Mouse (Mus musculus): ENCODE measurements around the gene Steap1. TPM values are rescaled to one million over a fixed set of nuclear protein-coding genes. Genes with fewer than 3 reads are reported as not detected.

The Steap1 gene
- under 1 TPM in 1 of 2 experiments, not detected in 1; 0.51 TPM for total RNA-seq (2021)
- long read RNA-seq, experiment 1, partial matches to known transcripts = 0 of 1 reads
- long read RNA-seq, experiment 1, other reads (novel, unspliced or antisense) = 0 of 1 reads
- long read RNA-seq, experiment 2 = 0 reads

DNA sequence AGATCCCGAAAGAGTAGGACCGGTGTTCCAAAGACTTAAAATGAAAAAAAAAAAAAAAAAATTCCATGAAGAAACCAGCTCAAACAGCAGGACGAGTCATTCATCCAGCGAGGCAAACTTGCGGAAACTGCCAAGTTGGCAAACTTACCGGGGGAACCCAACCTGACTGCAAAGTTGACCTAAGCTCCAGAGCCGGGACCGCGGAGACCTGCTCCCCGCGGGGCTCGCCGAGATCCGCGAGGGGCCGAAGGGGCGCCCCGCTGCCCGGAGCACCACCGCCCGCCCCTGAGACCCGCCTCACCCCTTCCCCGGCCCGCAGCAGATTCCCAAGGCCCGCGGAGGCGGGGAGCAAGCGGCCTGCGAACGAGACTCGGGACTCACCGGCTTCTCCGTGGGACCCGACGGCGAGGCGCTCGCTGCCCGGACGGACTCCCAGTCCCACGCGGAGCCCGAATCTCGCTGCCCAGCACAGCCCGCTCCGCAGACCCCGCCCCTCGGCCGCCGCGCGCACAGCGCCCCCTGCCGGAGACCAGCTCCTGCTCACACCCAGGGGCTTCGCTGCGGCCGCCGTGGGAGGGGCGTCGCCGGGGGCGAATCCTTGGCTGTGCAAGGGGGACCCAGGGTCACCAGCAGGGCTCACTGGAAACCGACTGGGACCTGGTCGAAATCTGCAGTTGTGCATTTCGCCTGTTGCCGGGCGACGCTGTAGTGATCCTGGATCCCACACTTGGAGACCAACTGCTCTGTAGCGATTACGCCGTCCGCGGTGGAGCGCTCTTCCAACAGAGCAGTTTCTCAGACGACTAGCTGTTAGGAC lies at the start of gene Steap1:
Gene Steap1 (minus strand): TSS at position 461 of the 817 bp plus-strand sequence.
- DNase-seq (ENCODE audit: low spot score in 2 of 2) = peak; percentile 65 to 86
- Histone ChIP-seq H3K27ac (no peak within 1 kb of the TSS), H3K4me3 (peak within 1 kb of the TSS; percentile 61)
- peak; percentile 94 for TF ChIP-seq CTCF (conservative IDR thresholded peaks at IDR 0.05)

- DNase-seq (ENCODE audit: low spot score in 2 of 2) = no peak
- no peak overlapping the region for H3K27ac ChIP-seq
- H3K4me3 ChIP-seq = no peak overlapping the region
- TF ChIP-seq CTCF (conservative IDR thresholded peaks at IDR 0.05) = no peak
These were observed 38.0 kb upstream of the Steap1 start for GRCm38 (mm10) chr5:5787106-5787505.

DNA sequence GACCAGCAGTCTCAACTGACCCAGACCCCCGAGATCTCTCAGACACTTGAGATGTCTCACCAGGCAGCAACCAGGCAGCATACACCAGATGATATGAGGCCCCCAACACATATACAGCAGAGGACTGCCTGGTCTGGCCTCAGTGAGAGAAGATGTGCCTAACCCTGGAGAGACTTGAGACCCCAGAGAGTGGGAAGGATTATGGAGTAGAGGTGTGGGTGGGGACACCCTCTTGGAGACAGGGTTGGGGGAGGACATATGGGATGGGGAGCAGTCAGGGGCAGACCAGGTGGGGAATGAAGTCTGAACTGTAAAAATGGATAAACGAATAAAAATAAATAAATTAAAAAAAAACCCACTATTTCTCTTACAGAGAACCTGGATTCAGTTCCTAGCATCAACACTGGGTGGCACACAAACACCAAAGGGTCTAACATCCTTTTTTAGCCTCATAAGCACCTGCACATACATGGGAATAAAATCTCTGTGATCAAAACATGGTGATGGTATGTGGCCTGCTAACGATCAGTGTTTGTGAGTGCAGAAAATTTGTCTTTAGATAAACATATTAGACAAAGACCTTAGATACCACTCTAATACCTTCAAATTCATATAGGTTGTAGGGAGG lies 7.4 kb upstream of the Steap1 start:
- TF ChIP-seq CTCF (conservative IDR thresholded peaks at IDR 0.05) = peak; percentile 76
- no peak for DNase-seq (ENCODE audit: low spot score in 2 of 2)
- Histone ChIP-seq H3K27ac (no peak overlapping the region), H3K4me3 (no peak overlapping the region)

DNA sequence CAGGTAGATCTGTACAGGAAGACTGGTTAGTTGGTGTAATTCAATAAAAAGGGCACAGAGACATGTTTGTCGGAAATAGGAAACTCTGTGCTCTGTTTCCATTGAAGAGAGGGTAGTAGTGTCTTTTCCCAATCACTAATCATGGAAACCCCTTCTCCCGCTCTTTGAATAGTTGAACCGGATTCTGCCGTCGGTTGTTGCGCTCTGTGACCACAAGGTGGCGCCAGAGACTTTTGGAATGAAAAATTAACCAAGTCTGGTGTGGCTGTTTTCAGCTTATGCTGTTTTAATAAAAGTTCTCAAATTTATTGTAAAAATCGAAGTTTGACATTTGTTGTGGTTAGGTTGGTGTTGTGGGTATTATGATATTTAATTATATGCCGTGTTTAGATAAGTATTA lies 5.9 kb upstream of the Steap1 start:
- peak; percentile 22 to 72 for DNase-seq (ENCODE audit: low spot score in 2 of 2)
- Histone ChIP-seq H3K27ac (no peak overlapping the region), H3K4me3 (no peak overlapping the region)
- TF ChIP-seq CTCF (conservative IDR thresholded peaks at IDR 0.05) = peak; percentile 99

- H3K4me3 ChIP-seq = peak overlapping the region; percentile 61
- peak; percentile 33 to 51 for DNase-seq (ENCODE audit: low spot score in 2 of 2)
- TF ChIP-seq CTCF (conservative IDR thresholded peaks at IDR 0.05) = peak; percentile 83
- no peak overlapping the region for H3K27ac ChIP-seq
These were observed 671 bp upstream of the Steap1 start for GRCm38 (mm10) chr5:5749772-5750222.

DNA sequence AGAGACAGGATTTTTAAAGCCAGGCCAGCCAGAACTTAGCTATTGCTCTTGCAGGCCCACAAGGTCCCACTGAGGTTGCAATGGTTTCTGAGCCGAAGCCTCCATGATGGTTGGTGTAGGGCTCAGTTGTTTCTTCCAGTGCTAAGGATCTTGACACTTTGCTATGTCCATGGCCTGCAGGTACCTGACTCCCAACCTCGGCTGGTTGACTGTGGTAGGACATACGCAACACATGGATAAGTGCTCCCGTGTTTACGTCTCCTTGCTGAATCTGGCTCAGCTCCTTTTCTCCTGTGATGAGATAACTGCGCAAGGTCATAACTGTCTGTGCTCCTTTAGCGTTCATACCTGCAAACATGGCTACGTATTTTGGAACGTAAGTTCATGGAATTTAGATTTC lies 14.7 kb downstream of the Steap1 start:
- DNase-seq (ENCODE audit: low spot score in 2 of 2) = no peak
- Histone ChIP-seq H3K4me3 (no peak overlapping the region), H3K27ac (no peak overlapping the region)
- TF ChIP-seq CTCF (conservative IDR thresholded peaks at IDR 0.05) = no peak

DNA sequence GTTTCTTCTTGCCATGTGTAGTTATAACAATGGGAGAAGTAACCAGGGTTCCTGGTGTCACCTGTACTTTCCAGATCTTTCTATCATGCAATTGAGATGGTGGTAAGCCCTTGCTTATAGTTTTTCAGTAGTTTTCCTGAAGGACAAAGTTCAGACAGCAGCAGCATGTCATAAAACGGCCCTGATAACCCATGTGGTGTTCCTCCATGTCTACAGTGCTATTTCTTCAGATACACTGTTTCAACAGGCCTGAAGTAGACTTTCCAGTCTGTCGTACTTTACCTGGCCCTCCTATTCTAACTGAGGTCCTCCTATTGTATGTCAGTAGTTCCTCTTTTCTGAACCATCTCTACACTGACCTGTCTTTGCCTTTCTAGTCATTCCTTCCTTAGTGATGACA lies 16.3 kb downstream of the Steap1 start:
- DNase-seq (ENCODE audit: low spot score in 2 of 2) = no peak
- no peak for TF ChIP-seq CTCF (conservative IDR thresholded peaks at IDR 0.05)
- Histone ChIP-seq H3K27ac (no peak overlapping the region), H3K4me3 (no peak overlapping the region)

- H3K4me3 ChIP-seq = no peak overlapping the region
- TF ChIP-seq CTCF (conservative IDR thresholded peaks at IDR 0.05) = no peak
- DNase-seq (ENCODE audit: low spot score in 2 of 2) = no peak
- H3K27ac ChIP-seq = no peak overlapping the region
These were observed 16.9 kb downstream of the Steap1 start for GRCm38 (mm10) chr5:5732208-5732607.

DNA sequence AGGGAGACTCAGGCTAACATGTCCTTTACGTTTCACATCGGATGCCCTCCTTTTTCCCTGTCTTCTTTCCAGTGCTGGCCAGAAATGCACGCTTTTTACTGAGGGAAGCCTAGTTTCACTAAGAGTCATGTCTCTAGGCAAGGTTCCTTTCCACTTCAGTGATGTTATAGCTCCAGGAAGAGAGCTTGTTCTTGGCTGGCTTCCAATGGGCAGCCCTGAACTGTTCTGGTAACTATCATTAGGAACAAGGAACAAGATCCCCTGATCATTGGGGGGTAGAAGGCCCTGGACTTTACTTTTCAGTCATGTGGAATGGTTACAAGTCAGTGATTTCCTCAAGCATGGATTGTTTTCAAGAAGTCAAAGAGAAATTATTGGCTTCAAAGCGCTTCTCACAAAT lies 19.2 kb downstream of the Steap1 start:
- H3K4me3 ChIP-seq = no peak overlapping the region
- no peak for DNase-seq (ENCODE audit: low spot score in 2 of 2)
- H3K27ac ChIP-seq = no peak overlapping the region
- no peak for TF ChIP-seq CTCF (conservative IDR thresholded peaks at IDR 0.05)

DNA sequence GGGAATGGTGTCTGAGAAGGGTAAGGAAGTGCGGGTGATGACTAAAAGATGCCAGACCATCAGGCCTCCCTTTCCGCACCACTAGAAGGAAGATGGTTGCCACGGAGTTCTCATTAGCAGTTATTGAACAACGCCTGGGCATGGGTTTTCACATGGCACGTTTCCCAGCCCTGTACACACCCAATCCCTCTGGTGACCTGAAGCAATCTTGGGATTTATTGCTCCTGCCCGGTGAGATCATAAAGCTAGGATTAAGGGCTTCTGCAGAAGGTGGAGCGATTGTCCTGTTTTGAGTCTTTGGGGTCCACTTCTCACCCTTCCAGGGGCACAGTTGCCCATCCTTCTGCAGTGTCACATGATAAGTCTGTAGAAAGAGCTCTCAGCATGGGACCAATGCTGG lies 26.9 kb downstream of the Steap1 start:
- H3K27ac ChIP-seq = no peak overlapping the region
- TF ChIP-seq CTCF (conservative IDR thresholded peaks at IDR 0.05) = no peak
- DNase-seq (ENCODE audit: low spot score in 2 of 2) = no peak
- H3K4me3 ChIP-seq = no peak overlapping the region

DNA sequence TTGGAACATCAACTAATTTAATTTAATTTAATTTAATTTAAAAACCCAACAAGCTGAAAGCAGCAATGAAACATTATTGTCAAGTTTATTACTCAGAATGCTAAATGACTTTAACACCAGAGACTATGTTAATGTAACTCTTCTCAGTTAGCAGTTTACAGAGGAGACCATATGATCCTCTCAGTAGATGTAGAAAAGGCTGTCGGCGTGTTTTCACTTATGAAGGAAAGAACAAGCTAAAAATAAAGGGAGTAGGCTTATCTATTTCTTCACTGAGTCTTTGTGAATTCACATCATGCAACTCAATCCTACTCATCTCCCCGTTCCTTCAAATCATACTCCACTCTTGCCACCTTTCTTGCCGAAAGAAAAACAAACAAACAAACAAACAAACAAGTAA lies 38.1 kb downstream of the Steap1 start:
- no peak for DNase-seq (ENCODE audit: low spot score in 2 of 2)
- Histone ChIP-seq H3K4me3 (no peak overlapping the region), H3K27ac (no peak overlapping the region)
- no peak for TF ChIP-seq CTCF (conservative IDR thresholded peaks at IDR 0.05)

- DNase-seq (ENCODE audit: low spot score in 2 of 2) = no peak
- no peak overlapping the region for H3K4me3 ChIP-seq
- no peak overlapping the region for H3K27ac ChIP-seq
- TF ChIP-seq CTCF (conservative IDR thresholded peaks at IDR 0.05) = no peak
These were observed 41.5 kb downstream of the Steap1 start for GRCm38 (mm10) chr5:5707341-5708278.
